ENCODE assay signal across 1 mouse cellular context in the genomic region with DNA sequence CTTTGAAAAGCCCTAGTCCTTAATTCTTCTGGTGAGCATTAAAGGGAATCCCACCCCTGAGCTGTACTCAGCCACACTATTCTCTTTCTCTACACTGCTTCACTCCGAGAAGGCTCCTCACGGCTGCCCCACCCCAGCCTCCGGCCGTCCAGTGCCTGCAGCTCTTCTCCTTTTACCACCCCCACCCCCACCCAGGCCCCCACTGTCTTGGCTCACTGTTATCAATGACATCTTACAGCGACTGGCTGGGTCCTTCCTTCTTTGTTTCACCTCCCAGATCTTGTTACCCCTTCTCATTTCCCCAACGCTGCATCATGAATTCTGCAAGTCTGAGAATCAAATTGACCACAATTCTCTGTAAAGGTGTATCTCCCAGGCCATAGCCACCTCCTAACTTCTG.
TF ChIP-seq lines count a peak whose summit lies in the region.

No protein-coding gene starts in this region.

TF ChIP-seq in MEL, 35 proteins besides CTCF, POLR2A, EP300 and RAD21 (continued from another document):
- TF ChIP-seq SMC3 (IDR thresholded peaks at IDR 0.05; ENCODE audit: low read depth, low read length) (peak; percentile 2; the same call in 1 of the 2 replicates), SIN3A (IDR thresholded peaks at IDR 0.05; ENCODE audit: low read length) (peak; percentile 52), HCFC1 (IDR thresholded peaks at IDR 0.05; ENCODE audit: low read depth, low read length) (0 out of 2 replicates have a peak, but pooled peaks have one; percentile 30), GATA1 (IDR thresholded peaks at IDR 0.05; ENCODE audit: low read depth, low read length) (peak; percentile 50; the same call in 1 of the 2 replicates)
